Mouse (Mus musculus): ENCODE measurements around the gene Ccdc126. TPM values are rescaled to one million over a fixed set of nuclear protein-coding genes. Genes with fewer than 3 reads are reported as not detected.
A peak's percentile ranks its signal among the peaks of the same experiment; 100 is the strongest.

Ccdc126 gene
- polyA plus RNA-seq (2015; fragmentation: Nextera tagmentation; extraction: Ambion mirVana): 10.5 and 11.5 TPM in 2 replicates

GRCm38 (mm10) chr6:49318966-49319594, at the start of gene Ccdc126:
TSS of gene Ccdc126 (plus strand) at chr6:49319274.
- peak; percentile 100 for ATAC-seq
- Histone ChIP-seq H3K4me1 (ENCODE audit: control insufficient read depth, insufficient read depth, low read length) (peaks cover 11% of the 10 kb centered on the region), H3K4me3 (ENCODE audit: low read depth, low read length) (peak within 1 kb of the TSS; percentile 84), H3K36me3 (ENCODE audit: control insufficient read depth, insufficient read depth, low read length) (no peaks in the 10 kb centered on the region), H3K27me3 (ENCODE audit: control insufficient read depth, insufficient read depth, low read depth, low read length) (no peaks in the 10 kb centered on the region), H3K9me3 (replicated peaks; ENCODE audit: control insufficient read depth, low read length, poor library complexity, severe bottlenecking) (no peaks in the 10 kb centered on the region), H3K27ac (ENCODE audit: low read length) (peak within 1 kb of the TSS; percentile 90), H3K4me2 (ENCODE audit: low read length) (peak within 1 kb of the TSS; percentile 65), H3K9ac (ENCODE audit: low read depth, low read length) (peak within 1 kb of the TSS; percentile 90)
- WGBS: under 1% methylated on average over 43 of the region's 47 CpGs

GRCm38 (mm10) chr6:49269923-49270322, 49.2 kb upstream of the Ccdc126 start:
- Histone ChIP-seq H3K9me3 (replicated peaks; ENCODE audit: control insufficient read depth, low read length, poor library complexity, severe bottlenecking) (no peaks in the 10 kb centered on the region), H3K36me3 (ENCODE audit: control insufficient read depth, insufficient read depth, low read length) (no peaks in the 10 kb centered on the region), H3K27ac (ENCODE audit: low read length) (no peak overlapping the region), H3K4me1 (ENCODE audit: control insufficient read depth, insufficient read depth, low read length) (no peaks in the 10 kb centered on the region), H3K9ac (ENCODE audit: low read depth, low read length) (no peak overlapping the region), H3K27me3 (ENCODE audit: control insufficient read depth, insufficient read depth, low read depth, low read length) (no peaks in the 10 kb centered on the region), H3K4me3 (ENCODE audit: low read depth, low read length) (no peak overlapping the region), H3K4me2 (ENCODE audit: low read length) (no peak overlapping the region)
- WGBS: 45% methylated on average over 11 of the region's 11 CpGs
- no peak for ATAC-seq

DNA sequence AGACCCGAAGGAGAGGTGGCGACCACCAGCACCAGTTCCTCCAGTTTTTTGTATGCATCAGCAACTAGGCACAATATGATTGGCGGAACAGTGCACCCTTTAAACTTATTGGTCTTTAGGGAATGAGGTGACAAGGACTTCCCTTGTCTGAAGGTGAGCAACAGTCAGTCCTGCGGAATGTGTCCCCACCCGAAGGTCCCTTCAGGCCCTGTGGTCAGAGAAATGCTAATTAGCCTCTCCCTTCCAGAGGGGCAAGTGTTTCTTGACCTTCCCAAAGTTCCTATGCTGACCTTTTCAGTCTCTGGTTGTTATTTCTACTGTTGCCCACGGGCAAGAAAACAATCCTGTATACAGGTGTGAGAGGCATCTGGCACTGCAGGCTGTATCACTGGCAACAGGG, 47.3 kb upstream of the Ccdc126 start:
- Histone ChIP-seq H3K4me1 (ENCODE audit: control insufficient read depth, insufficient read depth, low read length) (no peaks in the 10 kb centered on the region), H3K36me3 (ENCODE audit: control insufficient read depth, insufficient read depth, low read length) (no peaks in the 10 kb centered on the region), H3K9me3 (replicated peaks; ENCODE audit: control insufficient read depth, low read length, poor library complexity, severe bottlenecking) (no peaks in the 10 kb centered on the region), H3K27me3 (ENCODE audit: control insufficient read depth, insufficient read depth, low read depth, low read length) (no peaks in the 10 kb centered on the region), H3K9ac (ENCODE audit: low read depth, low read length) (no peak overlapping the region), H3K4me3 (ENCODE audit: low read depth, low read length) (no peak overlapping the region), H3K27ac (ENCODE audit: low read length) (no peak overlapping the region), H3K4me2 (ENCODE audit: low read length) (no peak overlapping the region)
- no peak for ATAC-seq
- 83% methylated on average over 6 of the region's 6 CpGs for WGBS

- Histone ChIP-seq H3K9ac (ENCODE audit: low read depth, low read length) (no peak overlapping the region), H3K27me3 (ENCODE audit: control insufficient read depth, insufficient read depth, low read depth, low read length) (no peaks in the 10 kb centered on the region), H3K27ac (ENCODE audit: low read length) (no peak overlapping the region), H3K36me3 (ENCODE audit: control insufficient read depth, insufficient read depth, low read length) (no peaks in the 10 kb centered on the region), H3K4me2 (ENCODE audit: low read length) (no peak overlapping the region), H3K4me3 (ENCODE audit: low read depth, low read length) (no peak overlapping the region), H3K9me3 (replicated peaks; ENCODE audit: control insufficient read depth, low read length, poor library complexity, severe bottlenecking) (no peaks in the 10 kb centered on the region), H3K4me1 (ENCODE audit: control insufficient read depth, insufficient read depth, low read length) (no peaks in the 10 kb centered on the region)
- 90% methylated on average over 2 of the region's 2 CpGs for WGBS
- no peak for ATAC-seq
These were observed 46.2 kb upstream of the Ccdc126 start for GRCm38 (mm10) chr6:49272863-49273262.

- H3K9ac ChIP-seq (ENCODE audit: low read depth, low read length): no peak overlapping the region
- H3K4me3 ChIP-seq (ENCODE audit: low read depth, low read length): no peak overlapping the region
- no peaks in the 10 kb centered on the region for H3K9me3 ChIP-seq (replicated peaks; ENCODE audit: control insufficient read depth, low read length, poor library complexity, severe bottlenecking)
- no peaks in the 10 kb centered on the region for H3K27me3 ChIP-seq (ENCODE audit: control insufficient read depth, insufficient read depth, low read depth, low read length)
- H3K4me1 ChIP-seq (ENCODE audit: control insufficient read depth, insufficient read depth, low read length): no peaks in the 10 kb centered on the region
- no peaks in the 10 kb centered on the region for H3K36me3 ChIP-seq (ENCODE audit: control insufficient read depth, insufficient read depth, low read length)
- 9% methylated on average over 4 of the region's 4 CpGs for WGBS
- H3K4me2 ChIP-seq (ENCODE audit: low read length): no peak overlapping the region
- no peak overlapping the region for H3K27ac ChIP-seq (ENCODE audit: low read length)
- no peak for ATAC-seq
These were observed 45.1 kb upstream of the Ccdc126 start for GRCm38 (mm10) chr6:49273934-49274333.

GRCm38 (mm10) chr6:49274416-49275091, 44.5 kb upstream of the Ccdc126 start:
- no peaks in the 10 kb centered on the region for H3K4me1 ChIP-seq (ENCODE audit: control insufficient read depth, insufficient read depth, low read length)
- 45% methylated on average over 9 of the region's 9 CpGs for WGBS
- no peak overlapping the region for H3K4me2 ChIP-seq (ENCODE audit: low read length)
- H3K9me3 ChIP-seq (replicated peaks; ENCODE audit: control insufficient read depth, low read length, poor library complexity, severe bottlenecking): no peaks in the 10 kb centered on the region
- ATAC-seq: no peak
- no peak overlapping the region for H3K27ac ChIP-seq (ENCODE audit: low read length)
- H3K9ac ChIP-seq (ENCODE audit: low read depth, low read length): no peak overlapping the region
- H3K27me3 ChIP-seq (ENCODE audit: control insufficient read depth, insufficient read depth, low read depth, low read length): no peaks in the 10 kb centered on the region
- no peaks in the 10 kb centered on the region for H3K36me3 ChIP-seq (ENCODE audit: control insufficient read depth, insufficient read depth, low read length)
- no peak overlapping the region for H3K4me3 ChIP-seq (ENCODE audit: low read depth, low read length)

DNA sequence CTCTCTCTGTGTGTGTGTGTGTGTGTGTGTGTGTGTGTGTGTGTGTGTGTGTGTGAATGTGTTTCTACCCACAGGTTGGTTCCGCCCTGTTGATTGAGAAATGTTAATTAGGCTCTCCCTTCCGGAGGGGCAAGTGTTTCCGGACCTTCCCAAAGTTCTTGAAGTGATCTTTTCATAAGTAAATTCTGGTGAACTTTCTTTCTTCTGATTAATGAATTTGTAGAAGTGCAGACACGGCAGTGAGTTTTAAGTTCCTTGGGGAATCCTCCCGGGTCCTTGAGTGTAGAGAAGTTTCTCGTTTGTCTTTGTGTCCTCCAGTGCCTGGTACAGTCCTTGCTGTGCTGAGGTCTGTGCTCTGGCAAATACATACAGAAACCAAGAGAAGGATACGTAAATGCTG, 43.8 kb upstream of the Ccdc126 start:
- H3K27ac ChIP-seq (ENCODE audit: low read length): no peak overlapping the region
- no peaks in the 10 kb centered on the region for H3K36me3 ChIP-seq (ENCODE audit: control insufficient read depth, insufficient read depth, low read length)
- H3K4me2 ChIP-seq (ENCODE audit: low read length): no peak overlapping the region
- no peak for ATAC-seq
- no peaks in the 10 kb centered on the region for H3K9me3 ChIP-seq (replicated peaks; ENCODE audit: control insufficient read depth, low read length, poor library complexity, severe bottlenecking)
- no peak overlapping the region for H3K9ac ChIP-seq (ENCODE audit: low read depth, low read length)
- WGBS: 92% methylated on average over 7 of the region's 7 CpGs
- H3K27me3 ChIP-seq (ENCODE audit: control insufficient read depth, insufficient read depth, low read depth, low read length): no peaks in the 10 kb centered on the region
- no peaks in the 10 kb centered on the region for H3K4me1 ChIP-seq (ENCODE audit: control insufficient read depth, insufficient read depth, low read length)
- no peak overlapping the region for H3K4me3 ChIP-seq (ENCODE audit: low read depth, low read length)

GRCm38 (mm10) chr6:49280942-49281341, 38.1 kb upstream of the Ccdc126 start:
- H3K27me3 ChIP-seq (ENCODE audit: control insufficient read depth, insufficient read depth, low read depth, low read length): no peaks in the 10 kb centered on the region
- no peak overlapping the region for H3K27ac ChIP-seq (ENCODE audit: low read length)
- H3K4me1 ChIP-seq (ENCODE audit: control insufficient read depth, insufficient read depth, low read length): no peaks in the 10 kb centered on the region
- H3K36me3 ChIP-seq (ENCODE audit: control insufficient read depth, insufficient read depth, low read length): no peaks in the 10 kb centered on the region
- no peak overlapping the region for H3K4me2 ChIP-seq (ENCODE audit: low read length)
- ATAC-seq: no peak
- WGBS: 41% methylated on average over 1 of the region's 1 CpGs
- H3K9me3 ChIP-seq (replicated peaks; ENCODE audit: control insufficient read depth, low read length, poor library complexity, severe bottlenecking): no peaks in the 10 kb centered on the region
- no peak overlapping the region for H3K9ac ChIP-seq (ENCODE audit: low read depth, low read length)
- H3K4me3 ChIP-seq (ENCODE audit: low read depth, low read length): no peak overlapping the region

GRCm38 (mm10) chr6:49282122-49282521, 37.0 kb upstream of the Ccdc126 start:
- no peak for ATAC-seq
- no peak overlapping the region for H3K4me3 ChIP-seq (ENCODE audit: low read depth, low read length)
- H3K36me3 ChIP-seq (ENCODE audit: control insufficient read depth, insufficient read depth, low read length): no peaks in the 10 kb centered on the region
- no peaks in the 10 kb centered on the region for H3K27me3 ChIP-seq (ENCODE audit: control insufficient read depth, insufficient read depth, low read depth, low read length)
- no peak overlapping the region for H3K9ac ChIP-seq (ENCODE audit: low read depth, low read length)
- no peaks in the 10 kb centered on the region for H3K4me1 ChIP-seq (ENCODE audit: control insufficient read depth, insufficient read depth, low read length)
- no peak overlapping the region for H3K4me2 ChIP-seq (ENCODE audit: low read length)
- no peak overlapping the region for H3K27ac ChIP-seq (ENCODE audit: low read length)
- 75% methylated on average over 1 of the region's 1 CpGs for WGBS
- no peaks in the 10 kb centered on the region for H3K9me3 ChIP-seq (replicated peaks; ENCODE audit: control insufficient read depth, low read length, poor library complexity, severe bottlenecking)
